Mouse (Mus musculus): Measurements from ENCODE around the gene Tsg101.
"Not testable (repeated sequence)": the region's sequence is repeated elsewhere in the genome, so short reads cannot be mapped to it uniquely, and the experiment has no call there.

Gene Tsg101

DNA sequence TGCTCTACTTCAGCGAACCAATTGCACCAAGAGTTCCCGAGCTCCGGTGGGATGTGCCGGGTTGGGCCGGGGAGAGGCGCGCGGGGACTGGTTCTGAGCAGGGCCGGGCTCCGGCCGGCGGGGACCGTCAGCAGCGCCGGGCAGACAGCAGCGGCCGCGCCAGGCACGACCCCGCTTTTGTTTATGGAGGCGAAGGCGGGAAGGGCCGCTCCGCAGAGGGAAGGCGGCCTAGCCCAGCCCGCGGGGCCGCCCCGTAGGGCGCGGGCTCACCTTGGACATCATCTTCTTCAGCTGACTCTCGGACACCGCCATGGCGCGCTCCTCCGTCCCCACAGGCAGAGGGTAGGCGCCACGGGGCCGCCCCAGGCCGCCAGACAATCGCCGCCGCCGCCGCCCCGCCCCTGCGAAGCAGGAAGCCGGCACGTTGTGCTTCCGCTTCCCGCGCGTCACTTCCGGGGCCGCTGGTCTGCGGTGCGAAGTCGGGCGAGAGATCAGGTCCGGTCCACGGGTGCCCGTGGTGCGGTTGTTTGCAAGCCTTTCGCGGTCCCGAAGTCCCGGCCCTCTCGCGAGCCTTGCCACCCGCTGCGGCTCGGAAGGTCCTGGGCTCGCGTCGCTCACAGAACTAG is at the start of gene Tsg101:
TSS of gene Tsg101 (minus strand) at position 419 of the 626 bp plus-strand sequence.
- peak; percentile 84 to 87 for DNase-seq (ENCODE audit: low spot score in 2 of 2)

DNA sequence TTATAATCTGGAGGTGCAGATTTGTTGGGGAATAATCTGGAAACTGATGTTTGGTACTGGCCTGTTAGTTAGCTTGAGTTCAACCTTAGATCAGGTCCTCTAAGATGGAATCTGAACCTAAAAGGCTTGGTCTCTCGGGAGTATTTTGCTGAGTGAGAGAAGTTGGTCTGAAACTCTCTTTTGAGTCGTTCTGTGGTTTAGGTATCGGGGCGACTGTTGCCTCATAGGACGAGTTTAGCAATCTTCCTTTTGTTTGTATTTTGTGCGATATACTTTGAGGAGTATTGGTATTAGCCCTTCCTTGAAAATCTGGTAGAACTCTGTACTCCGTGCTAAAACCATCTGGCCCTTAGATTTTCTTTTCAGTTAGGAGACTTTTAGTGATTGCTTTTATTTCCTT is 44.3 kb upstream of the Tsg101 start:
- no peak for DNase-seq (ENCODE audit: low spot score in 2 of 2)

DNA sequence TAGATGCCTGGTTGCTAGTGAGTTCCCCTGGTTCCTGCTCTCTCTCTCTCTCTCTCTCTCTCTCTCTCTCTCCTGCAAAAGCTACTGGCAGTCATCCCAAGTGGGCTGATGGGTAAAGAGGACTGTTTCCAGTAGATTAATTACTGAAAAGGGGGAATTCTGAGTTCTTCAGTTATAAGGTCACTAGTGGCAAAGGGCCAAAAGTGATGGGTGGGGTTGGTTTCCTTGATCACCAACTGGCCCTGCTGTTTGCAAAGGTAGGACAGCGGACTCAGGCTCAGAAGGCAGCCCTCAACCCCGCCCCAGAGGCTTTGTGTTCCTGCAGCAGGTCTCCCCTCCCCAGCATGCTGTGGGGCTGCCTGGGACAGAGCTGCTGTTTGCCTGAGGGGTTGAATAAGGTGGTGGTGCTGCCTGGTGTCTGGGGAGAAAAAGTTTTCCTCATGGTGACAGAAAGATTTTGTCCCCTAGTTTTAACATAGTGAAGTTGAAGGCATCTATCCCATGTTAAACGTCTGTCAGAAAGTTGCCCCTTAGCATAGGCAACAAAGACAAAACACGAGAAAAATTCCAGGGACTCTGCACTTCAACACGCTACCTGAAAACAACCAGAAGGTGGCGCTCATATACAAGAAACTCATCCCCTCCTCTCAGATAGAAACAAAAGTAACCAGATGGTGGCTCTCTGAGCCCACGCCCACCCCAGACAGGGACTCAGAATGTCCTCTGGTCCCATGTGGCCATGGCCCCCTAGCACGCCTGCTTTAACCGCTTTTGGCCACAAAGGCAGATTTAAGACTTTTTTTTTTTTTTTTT is 43.2 kb upstream of the Tsg101 start:
- DNase-seq (ENCODE audit: low spot score in 2 of 2) = peak; percentile 37 to 48

- no peak for DNase-seq (ENCODE audit: low spot score in 2 of 2)
These were observed 42.4 kb upstream of the Tsg101 start for GRCm38 (mm10) chr7:46962132-46962531.

DNA sequence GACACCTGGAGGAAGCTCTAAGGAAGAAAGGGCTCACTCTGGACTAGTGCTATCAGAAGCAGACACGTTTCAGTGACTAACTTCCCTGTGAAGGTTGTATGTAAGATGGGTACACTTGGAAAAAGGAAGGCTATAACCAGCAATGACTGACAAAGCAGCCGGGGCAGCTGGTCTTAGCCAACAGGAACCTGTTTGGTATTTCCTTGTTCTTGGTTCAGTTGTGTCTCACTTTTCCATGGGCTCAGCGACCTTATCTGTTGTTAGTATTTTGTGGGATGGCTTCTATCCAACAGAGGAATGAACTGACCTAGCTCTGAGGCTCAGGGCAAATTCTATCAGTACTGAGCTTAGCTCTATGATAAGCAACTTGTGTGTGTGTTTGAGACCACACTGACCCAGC is 41.2 kb upstream of the Tsg101 start:
- no peak for DNase-seq (ENCODE audit: low spot score in 2 of 2)

- no peak for DNase-seq (ENCODE audit: low spot score in 2 of 2)
These were observed 39.1 kb upstream of the Tsg101 start for GRCm38 (mm10) chr7:46958853-46959252.

DNA sequence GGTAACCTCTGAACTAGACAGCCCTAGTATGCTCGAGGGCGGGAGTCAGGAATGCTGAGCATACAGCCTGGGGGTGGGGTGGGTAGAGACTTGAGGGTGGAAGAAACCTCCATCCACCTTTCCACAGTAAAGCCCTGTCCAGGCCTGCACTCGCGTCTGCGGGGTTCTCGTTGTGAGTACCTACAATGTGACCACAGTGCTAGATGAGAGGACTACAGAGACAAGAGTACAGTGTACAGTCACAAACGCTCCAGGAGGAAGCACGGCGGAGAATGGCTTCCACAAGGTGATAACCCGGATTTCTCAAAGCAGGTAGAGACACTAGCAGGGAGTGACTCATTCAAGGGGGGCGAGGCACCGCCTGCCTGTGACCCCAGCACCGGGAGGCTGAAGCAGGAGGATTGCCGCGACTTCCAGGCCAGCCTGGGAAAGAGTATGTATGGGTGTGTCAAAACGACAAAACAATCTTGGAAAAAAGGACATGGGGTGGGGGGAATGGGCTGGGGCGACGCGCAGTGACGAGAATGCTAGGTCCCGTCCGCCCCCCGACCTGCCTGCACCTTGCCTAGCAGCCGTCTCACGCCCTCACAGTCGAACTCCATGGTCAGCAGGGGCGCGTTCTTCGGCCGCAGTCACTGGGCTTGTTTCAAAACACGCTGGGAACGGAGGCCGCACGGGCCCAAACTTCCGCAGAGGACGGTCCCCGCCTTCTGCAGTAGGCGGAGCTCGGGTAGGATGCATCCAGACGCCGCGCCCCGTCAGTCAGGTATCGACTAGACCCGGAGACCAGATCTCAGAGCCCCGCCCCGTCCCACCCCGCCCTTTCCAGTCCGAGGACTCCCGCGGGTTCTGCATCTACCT is 38.3 kb upstream of the Tsg101 start, which contains the start of gene Uevld:
TSS of gene Uevld (minus strand) at position 697 of the 861 bp plus-strand sequence.
- peak; percentile 89 to 92 for DNase-seq (ENCODE audit: low spot score in 2 of 2)

DNA sequence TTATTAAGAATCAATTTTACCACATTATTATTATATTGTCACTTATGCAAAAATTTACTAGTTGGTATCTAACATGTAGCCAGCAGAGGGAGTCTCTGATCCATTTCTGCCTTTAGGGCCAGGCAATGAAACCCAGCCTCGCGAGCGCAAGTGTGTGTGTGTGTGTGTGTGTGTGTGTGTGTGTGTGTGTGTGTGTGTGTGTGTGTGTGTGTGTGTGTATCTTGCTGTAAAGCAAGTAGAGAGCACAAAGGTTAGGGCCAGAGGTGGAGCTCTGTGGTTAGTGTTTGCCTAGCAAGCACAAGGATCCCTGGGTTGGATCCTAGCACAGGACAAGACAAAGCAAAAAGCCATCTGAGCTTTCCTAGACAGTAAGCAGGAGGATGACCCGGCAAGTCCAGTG is 16.1 kb upstream of the Tsg101 start:
- DNase-seq (ENCODE audit: low spot score in 2 of 2) = no peak

GRCm38 (mm10) chr7:46934788-46935187 is 15.0 kb upstream of the Tsg101 start:
- DNase-seq (ENCODE audit: low spot score in 2 of 2) = no peak

GRCm38 (mm10) chr7:46931370-46931769 is 11.6 kb upstream of the Tsg101 start:
- DNase-seq (ENCODE audit: low spot score in 2 of 2) = no peak

GRCm38 (mm10) chr7:46928291-46928690 is 8.5 kb upstream of the Tsg101 start:
- no peak for DNase-seq (ENCODE audit: low spot score in 2 of 2)

DNA sequence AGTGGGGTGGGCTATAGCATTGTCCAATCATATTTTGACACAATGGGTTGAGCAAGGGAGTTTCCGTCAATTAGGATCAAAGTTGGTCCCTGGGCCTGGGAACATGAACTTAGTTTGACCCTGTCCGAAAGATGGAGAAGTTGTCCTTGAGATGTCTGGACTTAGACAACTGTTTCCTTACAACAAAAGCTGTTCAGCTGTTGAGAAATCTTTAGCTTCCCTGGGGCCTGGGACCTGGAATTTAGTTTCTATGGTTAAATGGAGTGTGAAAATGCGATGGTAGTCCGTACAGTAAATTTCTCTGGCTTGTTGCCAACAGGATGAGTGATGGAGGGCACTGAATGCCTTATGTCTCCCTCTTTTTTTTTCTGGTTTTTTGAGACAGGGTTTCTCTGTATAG is 2.3 kb upstream of the Tsg101 start:
- no peak for DNase-seq (ENCODE audit: low spot score in 2 of 2)

GRCm38 (mm10) chr7:46918678-46919371 is 944 bp downstream of the Tsg101 start:
- no peak for DNase-seq (ENCODE audit: low spot score in 2 of 2)

DNA sequence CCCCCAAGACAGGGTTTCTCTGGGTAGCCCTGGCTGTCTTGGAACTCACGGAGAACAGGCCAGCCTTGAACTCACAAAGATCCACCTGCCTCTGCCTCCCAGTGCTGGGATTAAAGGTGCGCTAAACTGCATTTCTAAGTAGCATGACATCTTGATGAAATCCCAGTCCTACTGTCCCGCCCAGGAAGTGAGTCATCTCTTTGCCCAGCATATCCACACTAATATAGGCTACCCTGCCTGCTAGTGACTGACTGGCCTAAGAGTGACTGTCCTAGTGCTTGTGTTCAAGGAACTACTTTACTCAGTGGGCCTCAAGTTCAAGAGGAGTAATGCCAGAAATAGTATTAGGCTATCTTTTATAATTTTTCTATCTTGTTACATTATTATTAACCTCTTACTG is 3.4 kb downstream of the Tsg101 start:
- DNase-seq (ENCODE audit: low spot score in 2 of 2) = no peak

DNA sequence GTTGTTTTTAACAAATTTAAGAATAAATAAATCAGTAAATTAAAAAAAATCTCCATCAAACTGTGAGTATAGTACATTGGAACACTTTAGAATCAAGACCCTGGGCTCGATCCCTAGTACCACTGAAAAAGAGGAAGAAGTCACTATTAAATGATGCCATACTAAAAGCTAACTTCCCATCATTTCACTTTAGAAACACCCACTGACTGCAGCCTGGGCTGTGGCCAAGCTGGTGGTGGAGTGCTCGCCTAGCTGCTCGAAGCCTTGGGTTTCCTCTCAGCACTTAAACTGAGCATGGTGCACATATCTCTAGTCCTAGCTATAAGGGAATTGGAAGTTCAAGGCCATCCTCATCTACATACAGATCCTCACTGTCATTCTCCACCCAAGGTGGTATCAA is 8.5 kb downstream of the Tsg101 start:
- no peak for DNase-seq (ENCODE audit: low spot score in 2 of 2)

DNA sequence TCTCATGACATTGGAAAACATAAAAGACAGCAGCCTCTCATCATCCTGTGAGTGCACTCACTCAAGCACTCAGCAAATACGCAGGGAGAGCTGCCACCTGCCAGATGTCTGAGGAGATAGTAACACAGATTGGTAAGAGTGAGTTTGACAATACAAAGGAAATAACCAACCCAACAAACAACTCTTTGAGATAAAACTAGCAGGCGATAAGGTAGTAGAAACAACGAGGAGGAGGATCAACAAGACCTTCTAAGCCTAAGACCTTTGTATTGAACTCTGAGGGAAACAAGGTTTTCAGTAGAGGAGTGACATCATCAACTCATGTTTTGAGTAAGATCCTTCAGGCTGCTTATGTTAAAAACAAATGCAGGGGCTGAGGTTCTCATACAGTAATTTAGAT is 20.4 kb downstream of the Tsg101 start:
- DNase-seq (ENCODE audit: low spot score in 2 of 2) = no peak

- DNase-seq (ENCODE audit: low spot score in 2 of 2) = no peak
These were observed 24.3 kb downstream of the Tsg101 start for GRCm38 (mm10) chr7:46895511-46895910.

DNA sequence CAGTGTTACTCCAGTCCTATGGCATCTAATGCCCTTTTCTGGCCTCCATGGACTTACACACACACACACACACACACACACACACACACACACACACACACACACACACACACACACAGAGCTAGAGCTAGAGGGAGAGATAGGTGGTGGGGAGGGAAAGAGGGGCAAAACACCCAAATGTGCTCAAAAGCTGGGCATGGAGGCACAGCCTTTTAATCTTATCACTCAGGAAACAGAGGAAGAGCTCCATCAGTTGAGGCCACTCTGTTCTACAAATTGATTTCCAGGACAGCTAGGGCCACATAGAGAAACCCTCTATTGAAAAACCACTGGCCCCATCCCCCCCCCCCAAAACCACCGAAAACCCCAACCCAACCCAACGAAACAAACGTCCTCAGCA is 36.5 kb downstream of the Tsg101 start:
- no peak for DNase-seq (ENCODE audit: low spot score in 2 of 2)

GRCm38 (mm10) chr7:46881941-46882340 is 37.8 kb downstream of the Tsg101 start:
- DNase-seq (ENCODE audit: low spot score in 2 of 2) = not testable (repeated sequence)

GRCm38 (mm10) chr7:46880992-46881391 is 38.8 kb downstream of the Tsg101 start:
- no peak for DNase-seq (ENCODE audit: low spot score in 2 of 2)

DNA sequence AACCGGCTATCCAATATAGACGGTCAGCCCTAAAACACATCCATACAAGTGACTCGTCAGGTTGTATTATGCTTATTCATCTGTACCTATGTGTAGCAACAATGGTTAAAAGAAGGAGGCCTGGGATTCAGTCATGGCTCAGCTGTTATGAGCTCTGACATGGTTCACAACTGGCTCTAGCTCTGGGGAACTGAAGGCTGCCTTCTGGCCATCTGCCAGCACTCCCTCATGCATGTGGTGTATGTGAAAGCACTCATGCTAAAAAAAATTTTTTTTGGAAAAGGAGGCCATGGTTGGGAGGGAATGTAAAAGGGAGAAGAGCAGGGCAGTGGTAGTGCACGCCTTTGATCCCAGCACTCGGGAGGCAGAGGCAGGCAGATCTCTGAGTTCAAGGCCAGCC is 39.9 kb downstream of the Tsg101 start:
- DNase-seq (ENCODE audit: low spot score in 2 of 2) = no peak

DNA sequence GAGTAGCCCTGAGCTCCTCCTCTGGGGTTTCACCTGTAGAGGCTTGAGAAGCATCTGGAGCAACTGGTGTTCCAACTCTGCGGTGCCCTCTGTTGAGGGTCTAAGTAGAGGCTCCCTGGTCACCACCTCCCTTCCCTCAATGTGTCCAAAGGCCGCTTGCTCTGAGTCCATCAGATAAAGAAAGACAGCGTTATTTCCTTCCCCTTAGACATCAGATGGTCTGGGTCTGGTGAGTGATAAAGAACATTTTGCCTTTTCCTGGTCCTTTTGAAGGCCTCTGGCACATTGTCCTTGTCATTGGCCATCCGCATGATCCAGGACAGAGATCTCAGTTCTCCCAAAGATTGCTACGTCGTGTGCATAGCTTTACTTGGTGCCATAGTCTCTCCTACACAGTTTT is 42.5 kb downstream of the Tsg101 start:
- no peak for DNase-seq (ENCODE audit: low spot score in 2 of 2)

All from frontal cortex, postnatal 25 days (tissue).